Mouse (Mus musculus): ENCODE measurements around the gene Cacng6. TPM values are rescaled to one million over a fixed set of nuclear protein-coding genes. Genes with fewer than 3 reads are reported as not detected.

The Cacng6 gene
- polyA plus RNA-seq, 1 experiment from 2014 or later = 0.27 TPM

DNA sequence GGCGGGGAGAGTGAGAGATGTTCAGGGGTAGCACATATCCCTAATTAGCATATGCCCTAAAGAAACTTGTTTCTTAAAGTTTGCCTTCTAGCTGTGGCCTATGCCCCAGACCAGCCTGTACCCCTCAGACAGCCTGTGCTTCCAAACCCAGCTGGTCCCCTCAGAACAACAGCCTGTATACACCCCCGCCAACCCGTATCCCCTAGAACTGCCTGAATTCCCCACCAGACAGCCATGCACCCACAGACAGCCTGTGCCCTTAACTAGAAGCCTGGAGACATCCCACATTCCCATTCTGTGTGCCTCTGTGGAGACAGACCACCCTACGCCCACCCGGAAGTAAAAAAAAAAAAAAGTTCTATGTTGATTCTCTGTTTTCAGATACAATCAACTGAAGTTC lies 1.1 kb downstream of the Cacng6 start:
- H3K27me3 ChIP-seq (ENCODE audit: poor library complexity, severe bottlenecking) = peaks cover 66% of the 10 kb centered on the region
- 85% methylated on average over 5 of the region's 5 CpGs for WGBS

DNA sequence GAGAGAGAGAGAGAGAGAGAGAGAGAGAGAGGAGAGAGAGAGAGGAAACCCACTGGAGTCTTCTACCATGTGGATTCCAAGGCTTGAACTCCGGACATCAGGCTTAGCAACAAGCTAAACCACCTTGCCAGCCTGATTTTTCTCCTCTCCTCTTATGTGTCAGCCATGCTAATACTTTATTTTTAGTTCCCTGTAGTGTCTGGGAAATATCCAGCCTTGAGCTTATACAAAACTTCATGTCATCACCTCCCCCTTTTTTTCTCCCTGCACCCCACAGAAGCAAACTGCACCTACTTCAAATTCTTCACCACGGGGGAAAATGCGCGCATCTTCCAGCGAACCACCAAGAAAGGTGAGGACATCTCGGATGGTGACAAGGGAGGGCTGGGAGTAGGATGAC lies 6.2 kb downstream of the Cacng6 start:
- no peak overlapping the region for H3K27ac ChIP-seq
- DNase-seq (ENCODE audit: extremely low spot score, low spot score) = no peak
- no peak overlapping the region for H3K4me3 ChIP-seq
- H3K9me3 ChIP-seq = 0 out of 2 replicates have a peak, but pooled peaks cover 3% of the 10 kb centered on the region
- H3K4me1 ChIP-seq = no peaks in the 10 kb centered on the region
- no peaks in the 10 kb centered on the region for H3K36me3 ChIP-seq (replicated peaks)
- whole genome bisulfite sequencing = 81% methylated on average over 6 of the region's 6 CpGs
- H3K27me3 ChIP-seq (ENCODE audit: poor library complexity, severe bottlenecking) = peaks cover 18% of the 10 kb centered on the region

More for the DNA sequence above, 1.1 kb downstream of the Cacng6 start:
- H3K4me1 ChIP-seq = peaks cover 20% of the 10 kb centered on the region
- no peaks in the 10 kb centered on the region for H3K36me3 ChIP-seq (replicated peaks)
- H3K4me3 ChIP-seq = no peak overlapping the region
- no peaks in the 10 kb centered on the region for H3K9me3 ChIP-seq
- H3K27ac ChIP-seq = no peak overlapping the region
- no peak for DNase-seq (ENCODE audit: extremely low spot score, low spot score)

DNA sequence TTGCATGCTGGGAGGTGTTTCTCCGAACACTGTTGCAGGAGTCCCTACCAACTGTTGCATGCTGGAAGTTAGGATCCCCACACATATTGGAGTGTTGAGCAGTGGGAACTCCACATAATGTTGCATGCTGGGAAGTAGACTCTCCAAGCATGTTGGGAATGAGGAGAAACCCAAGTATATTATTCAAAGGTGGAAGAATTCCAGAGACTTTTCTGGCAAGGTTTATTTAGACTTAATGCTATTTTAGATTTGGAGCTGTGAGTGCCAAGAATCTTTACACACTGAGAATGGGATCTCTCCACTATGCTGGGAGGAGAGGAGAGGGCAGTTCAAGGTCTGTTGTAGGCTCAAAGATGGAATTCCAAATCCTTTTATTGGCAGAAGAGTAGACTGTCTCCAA lies 8.1 kb downstream of the Cacng6 start:
- Histone ChIP-seq H3K4me1 (no peaks in the 10 kb centered on the region), H3K9me3 (0 out of 2 replicates have a peak, but pooled peaks cover 3% of the 10 kb centered on the region), H3K27ac (no peak overlapping the region), H3K36me3 (replicated peaks) (no peaks in the 10 kb centered on the region), H3K27me3 (ENCODE audit: poor library complexity, severe bottlenecking) (no peaks in the 10 kb centered on the region), H3K4me3 (no peak overlapping the region)
- DNase-seq (ENCODE audit: extremely low spot score, low spot score) = no peak
- WGBS = 93% methylated on average over 1 of the region's 1 CpGs

DNA sequence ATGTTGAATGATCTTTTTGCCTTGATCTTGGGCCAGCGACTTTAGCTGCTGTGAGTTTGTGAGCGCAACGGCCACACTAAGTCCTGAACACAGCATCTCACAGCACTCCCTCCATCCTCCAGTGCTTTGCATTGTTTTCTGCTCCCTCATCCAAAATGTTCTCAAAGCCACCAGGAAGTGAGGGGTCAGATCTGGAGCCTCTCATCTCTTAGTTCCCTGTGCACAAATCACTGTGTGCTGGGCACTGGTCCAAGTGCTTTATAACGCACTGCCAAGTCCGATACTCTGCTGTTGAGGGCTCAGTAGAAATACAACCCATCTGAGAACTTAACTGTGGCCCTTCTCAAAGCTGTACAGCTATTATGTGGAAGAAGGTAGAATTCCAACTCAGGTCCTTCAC lies 13.9 kb downstream of the Cacng6 start:
- no peak overlapping the region for H3K4me3 ChIP-seq
- no peaks in the 10 kb centered on the region for H3K27me3 ChIP-seq (ENCODE audit: poor library complexity, severe bottlenecking)
- H3K36me3 ChIP-seq (replicated peaks) = no peaks in the 10 kb centered on the region
- no peaks in the 10 kb centered on the region for H3K9me3 ChIP-seq
- H3K27ac ChIP-seq = no peak overlapping the region
- DNase-seq (ENCODE audit: extremely low spot score, low spot score) = no peak
- H3K4me1 ChIP-seq = no peaks in the 10 kb centered on the region
- WGBS = 82% methylated on average over 5 of the region's 5 CpGs

DNA sequence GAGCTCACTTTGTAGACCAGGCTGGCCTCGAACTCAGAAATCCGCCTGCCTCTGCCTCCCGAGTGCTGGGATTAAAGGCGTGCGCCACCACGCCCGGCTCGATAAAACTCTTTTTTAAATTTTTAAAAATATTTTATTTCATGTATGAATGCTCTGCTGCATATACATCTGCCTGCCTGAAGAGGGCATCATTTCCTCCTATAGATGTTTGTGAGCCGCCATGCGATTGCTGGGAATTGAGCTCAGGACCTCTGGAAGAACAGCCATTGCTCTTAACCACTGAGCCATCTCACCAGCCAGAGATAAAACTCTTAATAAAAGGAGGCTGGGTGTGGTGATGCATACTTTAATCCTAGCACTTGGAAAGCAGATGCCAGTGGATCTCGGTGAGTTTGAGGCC lies 16.0 kb downstream of the Cacng6 start:
- Histone ChIP-seq H3K4me1 (no peaks in the 10 kb centered on the region), H3K27me3 (ENCODE audit: poor library complexity, severe bottlenecking) (no peaks in the 10 kb centered on the region), H3K27ac (no peak overlapping the region), H3K36me3 (replicated peaks) (no peaks in the 10 kb centered on the region), H3K4me3 (no peak overlapping the region), H3K9me3 (no peaks in the 10 kb centered on the region)
- 84% methylated on average over 11 of the region's 11 CpGs for WGBS
- DNase-seq (ENCODE audit: extremely low spot score, low spot score) = no peak

DNA sequence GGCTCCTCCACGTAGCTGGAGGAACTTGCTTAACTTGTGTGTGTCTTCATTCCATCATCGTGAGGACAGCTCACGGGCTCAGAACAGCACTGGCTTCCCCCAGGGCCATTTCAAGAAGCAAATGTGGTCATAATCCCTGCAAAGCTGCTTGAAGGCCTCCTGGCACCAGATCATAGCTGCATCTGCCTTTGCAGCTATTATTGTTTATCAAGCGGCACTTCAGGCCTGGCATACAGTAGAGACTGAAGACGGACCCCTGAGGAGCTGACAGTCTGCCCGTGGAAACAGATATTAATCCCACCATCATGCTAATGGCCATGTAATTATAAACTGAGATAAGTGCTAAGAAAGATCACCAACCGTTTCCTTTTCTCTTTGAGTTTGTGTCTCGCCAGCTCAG lies 16.5 kb downstream of the Cacng6 start:
- no peaks in the 10 kb centered on the region for H3K9me3 ChIP-seq

DNA sequence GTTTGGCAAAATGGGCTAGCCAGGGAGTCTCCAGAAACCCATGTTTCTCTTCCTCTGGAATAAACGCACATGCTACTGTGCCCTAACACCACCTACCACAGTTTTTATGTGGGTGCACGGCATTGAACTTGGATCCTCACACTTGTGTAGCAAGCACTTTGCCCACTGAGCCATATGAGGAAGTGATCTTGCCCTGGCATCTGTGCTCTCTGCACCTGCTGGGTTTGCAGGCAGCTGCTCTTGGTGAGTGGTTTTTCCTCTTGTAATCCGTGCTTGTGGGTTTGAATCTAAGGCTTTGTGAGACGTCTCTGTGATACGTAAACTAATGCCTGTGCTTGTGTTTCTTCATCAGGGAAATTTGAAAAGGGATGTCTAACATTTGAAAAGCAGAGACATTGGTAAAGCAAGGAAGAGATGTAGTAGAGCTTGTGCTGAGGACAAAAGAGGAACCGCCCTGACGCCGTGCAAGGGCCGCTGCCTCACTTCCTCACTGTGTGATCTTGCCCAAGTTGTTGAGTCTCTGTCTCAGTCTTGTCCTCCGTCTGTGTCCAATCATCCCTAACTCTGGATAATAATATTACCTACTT lies 18.6 kb downstream of the Cacng6 start:
- WGBS = 88% methylated on average over 10 of the region's 10 CpGs

More for the DNA sequence above, 16.5 kb downstream of the Cacng6 start:
- WGBS = 80% methylated on average over 8 of the region's 8 CpGs
- Histone ChIP-seq H3K36me3 (replicated peaks) (no peaks in the 10 kb centered on the region), H3K27ac (no peak overlapping the region), H3K27me3 (ENCODE audit: poor library complexity, severe bottlenecking) (no peaks in the 10 kb centered on the region), H3K4me3 (no peak overlapping the region), H3K4me1 (no peaks in the 10 kb centered on the region)
- DNase-seq (ENCODE audit: extremely low spot score, low spot score) = no peak

DNA sequence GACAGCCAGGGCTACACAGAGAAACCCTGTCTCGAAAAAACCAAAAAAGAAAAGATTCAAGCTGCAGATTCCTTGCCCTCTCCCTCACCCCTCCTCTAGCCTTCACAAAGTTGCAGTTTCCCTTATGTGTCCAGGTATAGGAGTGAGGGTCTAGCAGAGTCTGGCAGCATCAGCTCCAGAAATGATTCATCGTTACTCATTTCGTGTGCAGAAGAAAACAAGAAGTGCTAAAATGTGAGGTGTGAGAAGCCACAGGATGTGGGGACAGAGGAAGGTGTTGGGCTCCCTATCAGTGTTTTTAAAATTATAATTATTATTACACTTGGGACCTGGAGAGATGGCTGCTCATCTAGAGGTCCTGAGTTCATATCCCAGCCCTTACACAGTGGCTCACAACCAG lies 20.7 kb downstream of the Cacng6 start:
- Histone ChIP-seq H3K36me3 (replicated peaks) (no peaks in the 10 kb centered on the region), H3K4me3 (no peak overlapping the region), H3K9me3 (no peaks in the 10 kb centered on the region), H3K4me1 (no peaks in the 10 kb centered on the region), H3K27ac (no peak overlapping the region), H3K27me3 (ENCODE audit: poor library complexity, severe bottlenecking) (no peaks in the 10 kb centered on the region)
- no peak for DNase-seq (ENCODE audit: extremely low spot score, low spot score)
- 88% methylated on average over 3 of the region's 3 CpGs for whole genome bisulfite sequencing

More for the DNA sequence above, 18.6 kb downstream of the Cacng6 start:
- no peak overlapping the region for H3K4me3 ChIP-seq
- H3K27me3 ChIP-seq (ENCODE audit: poor library complexity, severe bottlenecking) = no peaks in the 10 kb centered on the region
- no peak for DNase-seq (ENCODE audit: extremely low spot score, low spot score)
- H3K9me3 ChIP-seq = no peaks in the 10 kb centered on the region
- H3K36me3 ChIP-seq (replicated peaks) = no peaks in the 10 kb centered on the region
- H3K27ac ChIP-seq = no peak overlapping the region
- no peaks in the 10 kb centered on the region for H3K4me1 ChIP-seq

DNA sequence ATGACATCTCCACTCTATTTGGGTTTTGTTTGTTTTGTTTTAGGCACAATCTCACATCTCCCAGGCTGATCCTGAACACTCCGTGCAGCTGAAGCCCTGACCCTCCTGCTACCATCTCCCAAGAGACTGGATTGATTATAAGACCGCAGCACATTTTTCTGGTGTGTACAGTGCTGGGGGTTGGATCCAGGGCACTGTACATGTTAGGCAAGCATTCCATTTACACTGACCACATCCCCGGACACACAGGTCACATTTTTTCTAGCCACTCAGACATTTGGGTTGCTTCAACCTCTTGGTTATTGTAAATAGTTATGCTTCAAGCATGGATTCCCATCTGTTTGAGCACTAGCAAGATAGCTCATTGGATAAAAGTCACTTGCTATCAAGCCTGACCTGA lies 22.6 kb downstream of the Cacng6 start:
- WGBS = 91% methylated on average over 3 of the region's 3 CpGs
- H3K4me1 ChIP-seq = no peaks in the 10 kb centered on the region

DNA sequence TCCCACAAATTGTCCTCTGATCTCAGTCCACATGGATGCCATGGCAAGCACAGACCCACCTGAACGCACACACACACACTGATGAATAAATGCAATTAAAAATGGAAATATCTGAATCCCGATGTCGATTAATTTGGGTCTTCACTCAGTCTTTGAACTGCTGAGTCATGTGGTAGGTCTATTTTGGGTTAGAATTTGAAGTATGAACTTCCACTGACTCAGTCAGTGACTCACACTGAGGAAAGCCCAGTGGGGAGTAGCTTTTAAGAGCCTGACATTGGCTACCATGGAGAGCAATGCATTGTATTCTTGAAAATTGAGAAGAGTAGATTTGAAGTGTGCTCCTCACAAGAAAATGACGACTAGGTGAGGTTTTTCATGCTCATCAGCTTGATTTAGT lies 23.0 kb downstream of the Cacng6 start:
- Histone ChIP-seq H3K27ac (no peak overlapping the region), H3K9me3 (no peaks in the 10 kb centered on the region), H3K4me1 (no peaks in the 10 kb centered on the region), H3K4me3 (no peak overlapping the region), H3K27me3 (ENCODE audit: poor library complexity, severe bottlenecking) (no peaks in the 10 kb centered on the region), H3K36me3 (replicated peaks) (no peaks in the 10 kb centered on the region)
- no peak for DNase-seq (ENCODE audit: extremely low spot score, low spot score)
- 84% methylated on average over 4 of the region's 4 CpGs for WGBS

More for the DNA sequence above, 22.6 kb downstream of the Cacng6 start:
- H3K27me3 ChIP-seq (ENCODE audit: poor library complexity, severe bottlenecking) = no peaks in the 10 kb centered on the region
- no peaks in the 10 kb centered on the region for H3K36me3 ChIP-seq (replicated peaks)
- H3K27ac ChIP-seq = no peak overlapping the region
- H3K4me3 ChIP-seq = no peak overlapping the region
- DNase-seq (ENCODE audit: extremely low spot score, low spot score) = no peak
- H3K9me3 ChIP-seq = no peaks in the 10 kb centered on the region

DNA sequence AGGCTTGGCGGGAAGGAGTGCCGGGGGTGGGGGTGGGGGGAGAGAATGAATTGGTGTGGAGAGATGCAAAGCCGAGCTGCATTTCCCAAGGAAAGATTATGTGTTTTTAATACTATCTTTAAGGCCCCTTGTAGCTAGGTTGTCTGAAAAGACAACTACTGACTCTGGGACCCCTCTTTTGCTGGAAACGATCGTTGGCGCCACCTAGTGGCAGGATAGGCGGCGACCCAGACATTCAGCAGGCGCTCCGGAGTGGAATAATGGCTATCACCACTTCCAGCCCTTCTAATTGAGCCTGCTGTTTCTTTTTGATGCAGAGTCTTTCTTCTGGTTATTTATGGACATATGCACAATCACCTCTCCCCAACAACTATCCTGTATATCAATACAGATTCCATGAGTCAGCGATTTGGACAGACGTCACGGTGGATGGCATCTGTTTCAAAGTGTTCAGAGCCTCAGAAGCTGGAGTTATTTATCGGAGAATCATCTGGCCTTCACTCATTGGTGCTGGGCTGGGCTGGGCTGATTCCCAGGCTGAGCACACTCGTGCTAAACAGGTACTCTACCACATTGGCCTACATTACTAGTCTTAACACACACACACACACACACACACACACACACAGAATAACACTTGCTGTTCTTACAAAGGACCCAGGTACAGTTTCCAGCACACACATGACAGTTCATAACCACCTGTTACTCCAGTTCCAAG lies 24.9 kb downstream of the Cacng6 start:
- Histone ChIP-seq H3K9me3 (no peaks in the 10 kb centered on the region), H3K4me3 (no peak overlapping the region), H3K36me3 (replicated peaks) (no peaks in the 10 kb centered on the region), H3K27ac (no peak overlapping the region), H3K4me1 (no peaks in the 10 kb centered on the region; the same call in 1 of the 2 replicates), H3K27me3 (ENCODE audit: poor library complexity, severe bottlenecking) (no peaks in the 10 kb centered on the region)
- peak; percentile 78 for DNase-seq (ENCODE audit: extremely low spot score, low spot score)
- 23% methylated on average over 15 of the region's 15 CpGs for whole genome bisulfite sequencing

DNA sequence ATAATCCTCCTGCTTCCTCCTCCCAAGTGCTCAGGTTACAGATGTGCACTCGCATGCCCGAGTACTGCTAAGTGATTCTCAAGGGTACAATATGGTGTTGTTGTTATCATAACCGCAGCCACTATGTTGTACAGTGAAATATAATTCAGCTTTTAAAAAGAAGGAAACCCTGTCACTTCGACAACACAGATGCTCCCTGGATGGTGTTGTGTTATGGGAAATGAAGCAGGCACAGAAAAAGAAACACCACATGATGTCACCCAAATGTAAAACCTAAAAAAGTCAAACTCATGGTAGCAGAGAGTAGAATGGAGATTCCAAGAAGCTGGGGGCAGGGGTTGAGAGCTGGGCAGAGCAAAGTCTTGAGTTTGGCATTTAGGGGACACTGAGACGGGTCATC lies 26.7 kb downstream of the Cacng6 start:
- Histone ChIP-seq H3K27ac (no peak overlapping the region), H3K4me1 (no peaks in the 10 kb centered on the region; the same call in 1 of the 2 replicates), H3K27me3 (ENCODE audit: poor library complexity, severe bottlenecking) (no peaks in the 10 kb centered on the region), H3K36me3 (replicated peaks) (no peaks in the 10 kb centered on the region), H3K4me3 (no peak overlapping the region), H3K9me3 (no peaks in the 10 kb centered on the region)
- 75% methylated on average over 5 of the region's 5 CpGs for WGBS
- no peak for DNase-seq (ENCODE audit: extremely low spot score, low spot score)

DNA sequence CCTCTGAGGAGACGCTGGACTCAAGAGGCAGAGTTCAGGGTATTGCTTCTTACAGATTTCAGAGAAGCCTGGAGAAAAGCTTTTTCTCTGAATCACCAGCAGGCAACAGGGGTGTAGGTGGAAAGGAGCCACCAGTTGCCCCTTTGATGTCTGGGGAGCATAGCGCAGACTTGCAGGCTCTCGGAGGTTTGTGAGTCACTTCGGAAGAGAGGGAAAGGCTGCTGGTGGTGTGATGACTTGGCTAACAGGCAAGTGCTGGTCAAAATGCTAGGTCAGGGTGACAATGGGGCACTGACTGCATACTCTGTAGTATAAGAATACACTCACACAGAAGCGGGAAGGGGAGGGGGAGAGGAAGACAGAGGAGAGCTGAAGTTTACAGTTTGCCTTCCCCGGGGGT lies 27.2 kb downstream of the Cacng6 start:
- Histone ChIP-seq H3K27me3 (ENCODE audit: poor library complexity, severe bottlenecking) (no peaks in the 10 kb centered on the region), H3K27ac (no peak overlapping the region), H3K36me3 (replicated peaks) (no peaks in the 10 kb centered on the region), H3K4me3 (no peak overlapping the region), H3K9me3 (no peaks in the 10 kb centered on the region), H3K4me1 (no peaks in the 10 kb centered on the region; the same call in 1 of the 2 replicates)
- 73% methylated on average over 6 of the region's 6 CpGs for WGBS
- no peak for DNase-seq (ENCODE audit: extremely low spot score, low spot score)

Data from forebrain, embryonic 10.5 days (tissue).